11 mouse cellular contexts compared by ENCODE assay signal in genomic region chr19:38228699-38229098, GRCm38 (mm10). TPM values are rescaled to one million over a fixed set of nuclear protein-coding genes. Genes with fewer than 3 reads are reported as not detected.
DNase-seq lines count a peak whose midpoint lies in the region; ATAC-seq and TF ChIP-seq lines count a peak whose summit lies in the region.
"Had no signal": no experiment of that assay in that cellular context is flagged by ENCODE, and none has a peak within 500 bp of the region (broad histone marks: within the 10 kb centered on the region; RNA-seq: fewer than 3 reads in every experiment).

No protein-coding gene starts in this region.

- TF ChIP-seq EP300 in lung, postnatal 0 days (IDR thresholded peaks at IDR 0.05): no peak

- no peaks in the 10 kb centered on the region for H3K4me1 ChIP-seq in forebrain, postnatal 0 days (ENCODE audit: insufficient read depth)
- H3K4me1 ChIP-seq in forebrain, embryonic 16.5 days (replicated peaks; ENCODE audit: control insufficient read depth, insufficient read depth, low read length): peaks cover 3% of the 10 kb centered on the region
- no peaks in the 10 kb centered on the region for H3K4me1 ChIP-seq in lung, postnatal 0 days (ENCODE audit: insufficient read depth, low read depth, low read length)
- H3K4me1 ChIP-seq in testis, adult 2 months (ENCODE audit: control insufficient read depth, insufficient read depth, low read length): no peaks in the 10 kb centered on the region; the same call in 1 of the 2 replicates

- no peak overlapping the region for H3K4me2 ChIP-seq in forebrain, postnatal 0 days (ENCODE audit: low read depth)
- H3K4me2 ChIP-seq in forebrain, embryonic 16.5 days (ENCODE audit: low read length): no peak overlapping the region
- no peak overlapping the region for H3K4me2 ChIP-seq in lung, postnatal 0 days (replicated peaks; ENCODE audit: low read depth, low read length)

- no peak overlapping the region for H3K9ac ChIP-seq in forebrain, postnatal 0 days
- H3K9ac ChIP-seq in forebrain, embryonic 16.5 days (replicated peaks; ENCODE audit: low read depth, low read length): no peak overlapping the region
- H3K9ac ChIP-seq in lung, postnatal 0 days (replicated peaks; ENCODE audit: low read depth): no peak overlapping the region

- H3K27ac ChIP-seq in forebrain, postnatal 0 days (ENCODE audit: low read depth, low read length): no peak overlapping the region
- no peak overlapping the region for H3K27ac ChIP-seq in forebrain, embryonic 16.5 days (ENCODE audit: low read length)
- H3K27ac ChIP-seq in lung, postnatal 0 days (ENCODE audit: low read length): no peak overlapping the region
- H3K27ac ChIP-seq in testis, adult 2 months (ENCODE audit: control insufficient read depth, insufficient read depth, low read depth, low read length): no peak overlapping the region

- H3K4me3 ChIP-seq in forebrain, postnatal 0 days (ENCODE audit: low read depth, low read length): no peak overlapping the region
- H3K4me3 ChIP-seq in forebrain, embryonic 16.5 days (replicated peaks; ENCODE audit: low read length): no peak overlapping the region
- no peak overlapping the region for H3K4me3 ChIP-seq in lung, postnatal 0 days (ENCODE audit: low read depth, low read length)
- H3K4me3 ChIP-seq in testis, adult 2 months (ENCODE audit: control insufficient read depth, low read depth, low read length): no peak overlapping the region

- 57% methylated on average over 2 of the region's 2 CpGs for WGBS in forebrain, postnatal 0 days
- 57% methylated on average over 2 of the region's 2 CpGs for WGBS in forebrain, embryonic 16.5 days
- WGBS in lung, postnatal 0 days: 56% methylated on average over 2 of the region's 2 CpGs

- no peak for TF ChIP-seq POLR2A in testis, adult 2 months (IDR thresholded peaks at IDR 0.05; ENCODE audit: control insufficient read depth, low read depth, low read length)

- H3K27me3 ChIP-seq in forebrain, postnatal 0 days (ENCODE audit: insufficient read depth, low read length): no peaks in the 10 kb centered on the region
- no peaks in the 10 kb centered on the region for H3K27me3 ChIP-seq in forebrain, embryonic 16.5 days (replicated peaks; ENCODE audit: control insufficient read depth, insufficient read depth, low read length)
- H3K27me3 ChIP-seq in lung, postnatal 0 days (replicated peaks; ENCODE audit: insufficient read depth, low read length): no peaks in the 10 kb centered on the region
- no peaks in the 10 kb centered on the region for H3K27me3 ChIP-seq in testis, adult 2 months (ENCODE audit: control insufficient read depth, insufficient read depth, low read length)

- no peak for ATAC-seq in forebrain, postnatal 0 days
- no peak for ATAC-seq in forebrain, embryonic 16.5 days
- ATAC-seq in lung, postnatal 0 days: no peak

- H3K9me3 ChIP-seq in forebrain, postnatal 0 days (ENCODE audit: low read length): no peaks in the 10 kb centered on the region
- 0 out of 2 replicates have a peak, but pooled peaks cover 2% of the 10 kb centered on the region for H3K9me3 ChIP-seq in forebrain, embryonic 16.5 days (ENCODE audit: control insufficient read depth, low read length)
- no peaks in the 10 kb centered on the region for H3K9me3 ChIP-seq in lung, postnatal 0 days (ENCODE audit: low read length)

- no peak for DNase-seq in forebrain, postnatal 0 days
- no peak for DNase-seq in lung, postnatal 0 days (ENCODE audit: low spot score)
- DNase-seq in lung, postnatal 14 days: no peak
- peak; percentile 13 for DNase-seq in MEL-GATA-1-ER (ENCODE audit: extremely low read depth, low read depth)
- no peak for DNase-seq in urinary bladder, postnatal 36 days (ENCODE audit: low spot score in 2 of 2)
- no peak for DNase-seq in urinary bladder, postnatal 10 days (ENCODE audit: low spot score)
- DNase-seq: kidney, adult 2 months; lung, postnatal 36 days; retina, postnatal 1 day had no signal

- peak; percentile 44 for TF ChIP-seq CTCF in forebrain, postnatal 0 days (IDR thresholded peaks at IDR 0.05; ENCODE audit: low read depth)
- TF ChIP-seq CTCF in lung, postnatal 0 days (IDR thresholded peaks at IDR 0.05): peak; percentile 22; the same call in 1 of the 2 replicates
- peak; percentile 71; the same call in 1 of the 2 replicates for TF ChIP-seq CTCF in testis, adult 2 months (IDR thresholded peaks at IDR 0.05; ENCODE audit: control insufficient read depth, insufficient read depth, insufficient replicate concordance, low read depth, low read length)

- H3K36me3 ChIP-seq in forebrain, postnatal 0 days (ENCODE audit: insufficient read depth): no peaks in the 10 kb centered on the region
- H3K36me3 ChIP-seq in forebrain, embryonic 16.5 days (ENCODE audit: control insufficient read depth, insufficient read depth): no peaks in the 10 kb centered on the region
- H3K36me3 ChIP-seq in lung, postnatal 0 days (ENCODE audit: insufficient read depth, low read length): no peaks in the 10 kb centered on the region
- no peaks in the 10 kb centered on the region for H3K36me3 ChIP-seq in testis, adult 2 months (ENCODE audit: control insufficient read depth, insufficient read depth, low read length)

RNA-seq across cellular contexts. Expression of gene Fra10ac1, which starts 4.7 kb away (rescaled TPM):
- 10.6 and 13.0 TPM in 2 replicates for total RNA-seq in forebrain, postnatal 0 days (2014; rRNA removed)
- 32.6 and 36.1 TPM in 2 replicates for polyA plus RNA-seq in forebrain, postnatal 0 days (2015; fragmentation: Nextera tagmentation; extraction: Ambion mirVana)
- 54.7 and 56.8 TPM in 2 replicates for polyA plus RNA-seq in forebrain, embryonic 16.5 days (2015; fragmentation: Nextera tagmentation; extraction: Ambion mirVana)
- polyA plus RNA-seq in lung, postnatal 0 days (2015; fragmentation: Nextera tagmentation; extraction: Ambion mirVana): 20.2 and 20.8 TPM in 2 replicates
- polyA plus RNA-seq in testis, adult 2 months (2012; rRNA removed): 6.0 and 7.1 TPM in 2 replicates

RNA-seq across cellular contexts. Expression of gene Lgi1, which starts 35.6 kb away (rescaled TPM):
- total RNA-seq in forebrain, postnatal 0 days (2014; rRNA removed): 19.2 and 20.3 TPM in 2 replicates
- 19.3 and 25.7 TPM in 2 replicates for polyA plus RNA-seq in forebrain, postnatal 0 days (2015; fragmentation: Nextera tagmentation; extraction: Ambion mirVana)
- 15.5 and 19.1 TPM in 2 replicates for polyA plus RNA-seq in forebrain, embryonic 16.5 days (2015; fragmentation: Nextera tagmentation; extraction: Ambion mirVana)
- 0.07 TPM in 1 of 2 replicates, not detected in the other for polyA plus RNA-seq in lung, postnatal 0 days (2015; fragmentation: Nextera tagmentation; extraction: Ambion mirVana)
- polyA plus RNA-seq in testis, adult 2 months (2012; rRNA removed): 0.08 and 0.10 TPM in 2 replicates

Comparison
In these comparisons a context has a peak if more than half of its experiments do, and no peak if none do; other contexts are left out.
1. RNA of gene Lgi1, which starts 35.6 kb away (polyA plus RNA-seq): 19.3 to 25.7 TPM in forebrain, postnatal 0 days and 15.5 to 19.1 TPM in forebrain, embryonic 16.5 days; 0.08 to 0.10 TPM in testis, adult 2 months and 0.07 TPM in lung, postnatal 0 days; every median in the first group is over 10 times any median in the second.
2. Peak in every context shown above with its lines, with median percentiles within 50 percentile points of each other: CTCF ChIP-seq.